Mouse (Mus musculus): ENCODE data around the gene Hoxb7. TPM values are rescaled to one million over a fixed set of nuclear protein-coding genes. Genes with fewer than 3 reads are reported as not detected.
A peak's percentile ranks its signal among the peaks of the same experiment; 100 is the strongest.

The Hoxb7 gene
- polyA plus RNA-seq, 1 experiment from 2014 or later: not detected

- Histone ChIP-seq H3K9me3 (replicated peaks) (no peaks in the 10 kb centered on the region), H3K36me3 (no peaks in the 10 kb centered on the region), H3K27me3 (ENCODE audit: low read depth, poor library complexity, severe bottlenecking) (peaks cover 100% of the 10 kb centered on the region), H3K4me3 (no peak overlapping the region), H3K27ac (replicated peaks) (no peak overlapping the region), H3K4me1 (peaks cover 32% of the 10 kb centered on the region)
- peak; percentile 75 for DNase-seq (ENCODE audit: low spot score)
- WGBS: under 1% methylated on average over 49 of the region's 49 CpGs
Observed at GRCm38 (mm10) chr11:96282795-96283430, 3.5 kb upstream of the Hoxb7 start.

- under 1% methylated on average over 49 of the region's 49 CpGs for WGBS
- Histone ChIP-seq H3K4me1 (peaks cover 32% of the 10 kb centered on the region), H3K27ac (replicated peaks) (no peak overlapping the region), H3K27me3 (ENCODE audit: low read depth, poor library complexity, severe bottlenecking) (peaks cover 100% of the 10 kb centered on the region), H3K36me3 (no peaks in the 10 kb centered on the region), H3K4me3 (peak overlapping the region; percentile 45), H3K9me3 (replicated peaks) (no peaks in the 10 kb centered on the region)
- DNase-seq (ENCODE audit: low spot score): no peak
Observed at GRCm38 (mm10) chr11:96284041-96284749, 2.2 kb upstream of the Hoxb7 start.

GRCm38 (mm10) chr11:96284774-96285734, 1.4 kb upstream of the Hoxb7 start:
- Histone ChIP-seq H3K27me3 (ENCODE audit: low read depth, poor library complexity, severe bottlenecking) (peaks cover 100% of the 10 kb centered on the region), H3K4me1 (peaks cover 32% of the 10 kb centered on the region), H3K4me3 (peak overlapping the region; percentile 45), H3K9me3 (replicated peaks) (no peaks in the 10 kb centered on the region), H3K36me3 (no peaks in the 10 kb centered on the region), H3K27ac (replicated peaks) (no peak overlapping the region)
- WGBS: under 1% methylated on average over 36 of the region's 37 CpGs
- no peak for DNase-seq (ENCODE audit: low spot score)

GRCm38 (mm10) chr11:96286739-96287385, 439 bp downstream of the Hoxb7 start:
- WGBS: under 1% methylated on average over 55 of the region's 55 CpGs
- peak overlapping the region; percentile 30 for H3K4me3 ChIP-seq
- peaks cover 100% of the 10 kb centered on the region for H3K27me3 ChIP-seq (ENCODE audit: low read depth, poor library complexity, severe bottlenecking)
- no peaks in the 10 kb centered on the region for H3K9me3 ChIP-seq (replicated peaks)
- H3K27ac ChIP-seq (replicated peaks): no peak overlapping the region
- peaks cover 32% of the 10 kb centered on the region for H3K4me1 ChIP-seq
- no peaks in the 10 kb centered on the region for H3K36me3 ChIP-seq
- DNase-seq (ENCODE audit: low spot score): no peak

GRCm38 (mm10) chr11:96287411-96287810, 988 bp downstream of the Hoxb7 start:
- H3K4me3 ChIP-seq: no peak overlapping the region

GRCm38 (mm10) chr11:96288455-96289221, 2.2 kb downstream of the Hoxb7 start:
- Histone ChIP-seq H3K4me1 (peaks cover 25% of the 10 kb centered on the region), H3K9me3 (replicated peaks) (no peaks in the 10 kb centered on the region), H3K27ac (replicated peaks) (no peak overlapping the region), H3K27me3 (ENCODE audit: low read depth, poor library complexity, severe bottlenecking) (peaks cover 100% of the 10 kb centered on the region), H3K4me3 (no peak overlapping the region), H3K36me3 (no peaks in the 10 kb centered on the region)
- 7% methylated on average over 1 of the region's 1 CpGs for WGBS
- no peak for DNase-seq (ENCODE audit: low spot score)

More at GRCm38 (mm10) chr11:96287411-96287810, 988 bp downstream of the Hoxb7 start:
- Histone ChIP-seq H3K9me3 (replicated peaks) (no peaks in the 10 kb centered on the region), H3K36me3 (no peaks in the 10 kb centered on the region), H3K27me3 (ENCODE audit: low read depth, poor library complexity, severe bottlenecking) (peaks cover 100% of the 10 kb centered on the region), H3K27ac (replicated peaks) (no peak overlapping the region), H3K4me1 (peaks cover 32% of the 10 kb centered on the region)
- DNase-seq (ENCODE audit: low spot score): no peak
- under 1% methylated on average over 9 of the region's 9 CpGs for WGBS

- WGBS: 1% methylated on average over 21 of the region's 21 CpGs
- DNase-seq (ENCODE audit: low spot score): no peak
- Histone ChIP-seq H3K4me3 (no peak overlapping the region), H3K4me1 (peaks cover 19% of the 10 kb centered on the region), H3K36me3 (no peaks in the 10 kb centered on the region), H3K27ac (replicated peaks) (no peak overlapping the region), H3K27me3 (ENCODE audit: low read depth, poor library complexity, severe bottlenecking) (peaks cover 100% of the 10 kb centered on the region), H3K9me3 (replicated peaks) (no peaks in the 10 kb centered on the region)
Observed at GRCm38 (mm10) chr11:96289293-96289692, 2.9 kb downstream of the Hoxb7 start.

- H3K9me3 ChIP-seq (replicated peaks): no peaks in the 10 kb centered on the region
- H3K27me3 ChIP-seq (ENCODE audit: low read depth, poor library complexity, severe bottlenecking): peaks cover 100% of the 10 kb centered on the region
- no peak overlapping the region for H3K4me3 ChIP-seq
- H3K4me1 ChIP-seq: peaks cover 13% of the 10 kb centered on the region
- no peak for DNase-seq (ENCODE audit: low spot score)
- H3K27ac ChIP-seq (replicated peaks): no peak overlapping the region
- 7% methylated on average over 6 of the region's 6 CpGs for WGBS
- no peaks in the 10 kb centered on the region for H3K36me3 ChIP-seq
Observed at GRCm38 (mm10) chr11:96289837-96290236, 3.4 kb downstream of the Hoxb7 start.

GRCm38 (mm10) chr11:96290705-96291355, 4.4 kb downstream of the Hoxb7 start:
- no peaks in the 10 kb centered on the region for H3K9me3 ChIP-seq (replicated peaks)
- H3K4me1 ChIP-seq: peaks cover 8% of the 10 kb centered on the region
- no peak overlapping the region for H3K4me3 ChIP-seq
- H3K27ac ChIP-seq (replicated peaks): no peak overlapping the region
- 2% methylated on average over 17 of the region's 17 CpGs for WGBS
- H3K36me3 ChIP-seq: no peaks in the 10 kb centered on the region
- H3K27me3 ChIP-seq (ENCODE audit: low read depth, poor library complexity, severe bottlenecking): peaks cover 100% of the 10 kb centered on the region
- no peak for DNase-seq (ENCODE audit: low spot score)

GRCm38 (mm10) chr11:96291681-96292564, 5.5 kb downstream of the Hoxb7 start, which contains the start of gene Hoxb6:
Gene Hoxb6 (plus strand): TSS chr11:96292476.
- 1% methylated on average over 22 of the region's 22 CpGs for WGBS
- Histone ChIP-seq H3K27me3 (ENCODE audit: low read depth, poor library complexity, severe bottlenecking) (peaks cover 100% of the 10 kb centered on the region), H3K36me3 (no peaks in the 10 kb centered on the region), H3K9me3 (replicated peaks) (no peaks in the 10 kb centered on the region), H3K4me3 (no peak within 1 kb of the TSS), H3K4me1 (peaks cover 4% of the 10 kb centered on the region), H3K27ac (replicated peaks) (no peak within 1 kb of the TSS)
- DNase-seq (ENCODE audit: low spot score): no peak

Measured in midbrain, embryonic 10.5 days (tissue).